Mouse (Mus musculus): ENCODE measurements around the gene Maip1. TPM values are rescaled to one million over a fixed set of nuclear protein-coding genes. Genes with fewer than 3 reads are reported as not detected.

Gene Maip1
- total RNA-seq, 4 experiments from 2014 or later: 10.0 to 11.9 (median 10.9) TPM

- peak; percentile 93 for DNase-seq (ENCODE audit: low spot score)
Measured at GRCm38 (mm10) chr1:57428368-57429308, 22.5 kb downstream of the Maip1 start.

GRCm38 (mm10) chr1:57429786-57430483, 23.8 kb downstream of the Maip1 start:
- DNase-seq (ENCODE audit: low spot score): peak; percentile 55

- peak; percentile 38 for DNase-seq (ENCODE audit: low spot score)
Measured at GRCm38 (mm10) chr1:57433141-57433540, 27.0 kb downstream of the Maip1 start.

- DNase-seq (ENCODE audit: low spot score): peak; percentile 58
Measured at GRCm38 (mm10) chr1:57436408-57436807, 30.3 kb downstream of the Maip1 start.

GRCm38 (mm10) chr1:57436954-57437353, 30.8 kb downstream of the Maip1 start:
- DNase-seq (ENCODE audit: low spot score): peak; percentile 74

- peak; percentile 21 for DNase-seq (ENCODE audit: low spot score)
Measured at GRCm38 (mm10) chr1:57439026-57439425, 32.9 kb downstream of the Maip1 start.

GRCm38 (mm10) chr1:57440771-57441170, 34.6 kb downstream of the Maip1 start:
- DNase-seq (ENCODE audit: low spot score): peak; percentile 33

GRCm38 (mm10) chr1:57445679-57446078, 39.6 kb downstream of the Maip1 start:
- DNase-seq (ENCODE audit: low spot score): no peak

- no peak for DNase-seq (ENCODE audit: low spot score)
Measured at GRCm38 (mm10) chr1:57450241-57450640, 44.1 kb downstream of the Maip1 start.

GRCm38 (mm10) chr1:57460305-57460940, 54.3 kb downstream of the Maip1 start:
- DNase-seq (ENCODE audit: low spot score): no peak

Other genes starting within 250 kb of the Maip1 start
- 1 to 10 TPM; 2.3 to 3.3 (median 2.9) TPM for gene 1700066M21Rik, start 28.7 kb upstream of the Maip1 start, total RNA-seq (2022)
- gene Tyw5, start 773 bp downstream of the Maip1 start, total RNA-seq (2022): 1 to 10 TPM; 3.3 to 4.8 (median 4.2) TPM

Data from heart, adult 8-10 months (tissue).